Comparison of ENCODE assay signal across 9 mouse cellular contexts in the genomic region with DNA sequence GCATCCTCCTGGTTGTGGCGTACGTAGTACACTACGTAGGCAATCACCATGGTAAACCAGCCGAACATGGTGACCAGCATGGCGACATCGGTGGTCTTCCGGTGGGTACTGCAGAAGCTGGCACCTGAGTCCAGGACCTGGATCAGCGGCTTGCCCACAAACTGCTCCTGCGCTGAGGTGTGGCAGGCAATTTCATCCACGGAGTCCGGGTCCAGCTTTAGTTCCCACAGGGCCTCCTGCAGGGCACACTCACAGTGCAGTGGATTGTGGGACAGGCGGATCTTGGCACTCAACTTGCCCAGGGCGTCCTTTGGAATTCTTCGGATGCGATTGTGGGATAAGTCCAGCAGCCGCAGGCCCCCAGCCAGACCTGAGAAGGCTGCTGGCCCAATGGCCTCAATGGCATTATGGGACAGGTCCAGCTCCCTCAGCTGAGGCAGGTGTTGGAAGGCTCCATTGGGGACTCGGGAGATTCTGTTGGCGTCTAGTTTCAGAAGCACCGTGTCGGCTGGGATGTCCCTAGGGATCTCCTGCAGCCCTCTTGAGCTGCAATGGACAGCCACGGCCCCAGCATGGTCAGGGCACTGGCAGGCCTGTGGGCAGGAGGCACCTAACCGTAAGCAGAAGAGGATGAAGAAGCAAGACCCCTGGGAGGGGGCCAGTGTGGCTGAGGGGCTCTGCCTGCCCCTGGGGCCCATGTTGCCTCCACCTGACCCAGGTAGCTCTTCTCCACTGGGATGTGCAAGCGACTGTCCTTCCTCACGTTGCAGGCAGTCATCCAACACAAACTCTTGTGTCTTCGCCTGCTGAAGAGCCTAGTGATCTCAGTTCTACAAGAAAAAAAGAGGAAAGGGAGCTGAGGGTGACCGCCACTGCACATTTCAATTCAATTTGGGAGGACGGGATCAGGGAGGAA. TPM values are rescaled to one million over a fixed set of nuclear protein-coding genes. Genes with fewer than 3 reads are reported as not detected.
DNase-seq lines count a peak whose midpoint lies in the region; ATAC-seq lines count a peak whose summit lies in the region.
"Had no signal": no experiment of that assay in that cellular context is flagged by ENCODE, and none has a peak within 500 bp of the region (broad histone marks: within the 10 kb centered on the region; RNA-seq: fewer than 3 reads in every experiment).

No protein-coding gene starts in this region.

- no peak for ATAC-seq in kidney, embryonic 14.5 days (ENCODE audit: low FRiP score, low TSS enrichment)
- no peak for ATAC-seq in embryonic facial prominence, embryonic 13.5 days (ENCODE audit: insufficient number of reproducible peaks, insufficient read depth, low FRiP score, low TSS enrichment, low read depth)
- no peak for ATAC-seq in hindbrain, embryonic 14.5 days (ENCODE audit: low FRiP score)
- no peak for ATAC-seq in midbrain, embryonic 15.5 days (replicated peaks)
- no peak for ATAC-seq in granulocyte monocyte progenitor cell, adult 5-6 weeks (replicated peaks; ENCODE audit: poor library complexity, severe bottlenecking)

- H3K27me3 ChIP-seq in kidney, embryonic 14.5 days (ENCODE audit: control insufficient read depth, insufficient read depth, low read length), result 0 out of 2 replicates have a peak, but pooled peaks cover 8% of the 10 kb centered on the region
- peaks cover 10% of the 10 kb centered on the region for H3K27me3 ChIP-seq in embryonic facial prominence, embryonic 13.5 days
- H3K27me3 ChIP-seq in hindbrain, embryonic 14.5 days (ENCODE audit: control insufficient read depth, insufficient read depth, low read length), result no peaks in the 10 kb centered on the region
- no peaks in the 10 kb centered on the region for H3K27me3 ChIP-seq in midbrain, embryonic 15.5 days (replicated peaks)

- H3K4me2 ChIP-seq in kidney, embryonic 14.5 days (replicated peaks; ENCODE audit: low read depth, low read length), result peak overlapping the region; percentile 90; the same call in 1 of the 2 replicates
- H3K4me2 ChIP-seq in embryonic facial prominence, embryonic 13.5 days, result peak overlapping the region; percentile 84
- H3K4me2 ChIP-seq in hindbrain, embryonic 14.5 days (replicated peaks), result peak overlapping the region; percentile 81
- peak overlapping the region; percentile 65 for H3K4me2 ChIP-seq in midbrain, embryonic 15.5 days

- 85% methylated on average over 27 of the region's 27 CpGs for whole genome bisulfite sequencing in kidney, embryonic 14.5 days
- WGBS in embryonic facial prominence, embryonic 13.5 days, result 84% methylated on average over 27 of the region's 27 CpGs
- WGBS in hindbrain, embryonic 14.5 days, result 82% methylated on average over 27 of the region's 27 CpGs
- 84% methylated on average over 27 of the region's 27 CpGs for WGBS in midbrain, embryonic 15.5 days

- H3K36me3 ChIP-seq in kidney, embryonic 14.5 days (ENCODE audit: control insufficient read depth, insufficient read depth, low read length), result no peaks in the 10 kb centered on the region
- H3K36me3 ChIP-seq in embryonic facial prominence, embryonic 13.5 days, result no peaks in the 10 kb centered on the region
- no peaks in the 10 kb centered on the region for H3K36me3 ChIP-seq in hindbrain, embryonic 14.5 days (replicated peaks; ENCODE audit: control insufficient read depth, insufficient read depth)
- no peaks in the 10 kb centered on the region for H3K36me3 ChIP-seq in midbrain, embryonic 15.5 days (replicated peaks)

- H3K4me3 ChIP-seq in kidney, embryonic 14.5 days (ENCODE audit: low read length), result peak overlapping the region; percentile 61
- peak overlapping the region; percentile 69 for H3K4me3 ChIP-seq in embryonic facial prominence, embryonic 13.5 days
- peak overlapping the region; percentile 69 for H3K4me3 ChIP-seq in hindbrain, embryonic 14.5 days (replicated peaks; ENCODE audit: low read length)
- H3K4me3 ChIP-seq in midbrain, embryonic 15.5 days, result peak overlapping the region; percentile 64

- 0 out of 2 replicates have a peak, but pooled peaks cover 5% of the 10 kb centered on the region for H3K4me1 ChIP-seq in kidney, embryonic 14.5 days (ENCODE audit: control insufficient read depth, insufficient read depth, low read length)
- peaks cover 18% of the 10 kb centered on the region for H3K4me1 ChIP-seq in embryonic facial prominence, embryonic 13.5 days
- peaks cover 8% of the 10 kb centered on the region for H3K4me1 ChIP-seq in hindbrain, embryonic 14.5 days (replicated peaks; ENCODE audit: control insufficient read depth, insufficient read depth, low read length)
- peaks cover 18% of the 10 kb centered on the region for H3K4me1 ChIP-seq in midbrain, embryonic 15.5 days

- no peak overlapping the region for H3K9ac ChIP-seq in kidney, embryonic 14.5 days (ENCODE audit: low read depth, low read length)
- peak overlapping the region; percentile 79; the same call in 1 of the 2 replicates for H3K9ac ChIP-seq in embryonic facial prominence, embryonic 13.5 days
- peak overlapping the region; percentile 73 for H3K9ac ChIP-seq in hindbrain, embryonic 14.5 days
- H3K9ac ChIP-seq in midbrain, embryonic 15.5 days, result peak overlapping the region; percentile 69

- DNase-seq in kidney, postnatal 25 days, result no peak
- DNase-seq in hindbrain, embryonic 14.5 days (ENCODE audit: low spot score), result no peak
- no peak for DNase-seq in spleen, adult 12 weeks (ENCODE audit: low spot score)
- no peak for DNase-seq in right cerebral cortex, postnatal 36 days (ENCODE audit: low spot score in 2 of 2)

- no peak overlapping the region for H3K27ac ChIP-seq in kidney, embryonic 14.5 days (ENCODE audit: low read depth, low read length)
- H3K27ac ChIP-seq in embryonic facial prominence, embryonic 13.5 days, result no peak overlapping the region
- no peak overlapping the region for H3K27ac ChIP-seq in hindbrain, embryonic 14.5 days
- H3K27ac ChIP-seq in midbrain, embryonic 15.5 days, result peak overlapping the region; percentile 76; the same call in 1 of the 2 replicates

- no peaks in the 10 kb centered on the region for H3K9me3 ChIP-seq in kidney, embryonic 14.5 days (ENCODE audit: control insufficient read depth, low read length)
- H3K9me3 ChIP-seq in embryonic facial prominence, embryonic 13.5 days, result no peaks in the 10 kb centered on the region
- no peaks in the 10 kb centered on the region for H3K9me3 ChIP-seq in hindbrain, embryonic 14.5 days (ENCODE audit: control insufficient read depth, low read length)
- no peaks in the 10 kb centered on the region for H3K9me3 ChIP-seq in midbrain, embryonic 15.5 days

RNA-seq across cellular contexts. Expression of a gene that starts 1.2 kb away (rescaled TPM):
- 2.2 and 3.3 TPM in 2 replicates for polyA plus RNA-seq in kidney, embryonic 14.5 days (2014; fragmentation: Nextera tagmentation; extraction: Ambion mirVana)
- polyA plus RNA-seq in embryonic facial prominence, embryonic 13.5 days (2015; fragmentation: Nextera tagmentation; extraction: Ambion mirVana), result 4.2 and 5.1 TPM in 2 replicates
- 19.6 and 20.3 TPM in 2 replicates for polyA plus RNA-seq in hindbrain, embryonic 14.5 days (2014; fragmentation: Nextera tagmentation; extraction: Ambion mirVana)
- 24.2 and 24.3 TPM in 2 replicates for polyA plus RNA-seq in midbrain, embryonic 15.5 days (2015; fragmentation: Nextera tagmentation; extraction: Ambion mirVana)
- not detected in 2 replicates for total RNA-seq in granulocyte monocyte progenitor cell, adult 5-6 weeks (2014; fragmentation: Nextera tagmentation)
- not detected in 2 replicates for total RNA-seq in granulocyte monocyte progenitor cell, adult 5-6 weeks (2017)

RNA-seq across cellular contexts. Expression of a gene that starts 39.4 kb away (rescaled TPM):
- polyA plus RNA-seq in kidney, embryonic 14.5 days (2014; fragmentation: Nextera tagmentation; extraction: Ambion mirVana), result not detected in 2 replicates
- not detected in 2 replicates for polyA plus RNA-seq in embryonic facial prominence, embryonic 13.5 days (2015; fragmentation: Nextera tagmentation; extraction: Ambion mirVana)
- not detected in 2 replicates for polyA plus RNA-seq in hindbrain, embryonic 14.5 days (2014; fragmentation: Nextera tagmentation; extraction: Ambion mirVana)
- polyA plus RNA-seq in midbrain, embryonic 15.5 days (2015; fragmentation: Nextera tagmentation; extraction: Ambion mirVana), result not detected in 2 replicates
- total RNA-seq in granulocyte monocyte progenitor cell, adult 5-6 weeks (2014; fragmentation: Nextera tagmentation), result not detected in 2 replicates
- total RNA-seq in granulocyte monocyte progenitor cell, adult 5-6 weeks (2017), result not detected in 2 replicates
- polyA plus RNA-seq: heart, postnatal 0 days had no signal

RNA-seq across cellular contexts. Expression of a gene that starts 48.5 kb away (rescaled TPM):
- polyA plus RNA-seq in kidney, embryonic 14.5 days (2014; fragmentation: Nextera tagmentation; extraction: Ambion mirVana), result not detected in 2 replicates
- polyA plus RNA-seq in embryonic facial prominence, embryonic 13.5 days (2015; fragmentation: Nextera tagmentation; extraction: Ambion mirVana), result not detected in 2 replicates
- polyA plus RNA-seq in hindbrain, embryonic 14.5 days (2014; fragmentation: Nextera tagmentation; extraction: Ambion mirVana), result not detected in 2 replicates
- polyA plus RNA-seq in midbrain, embryonic 15.5 days (2015; fragmentation: Nextera tagmentation; extraction: Ambion mirVana), result not detected in 2 replicates
- not detected in 2 replicates for total RNA-seq in granulocyte monocyte progenitor cell, adult 5-6 weeks (2014; fragmentation: Nextera tagmentation)
- not detected in 2 replicates for total RNA-seq in granulocyte monocyte progenitor cell, adult 5-6 weeks (2017)
- polyA plus RNA-seq: heart, postnatal 0 days had no signal

RNA-seq across cellular contexts. Expression of a gene that starts 54.6 kb away (rescaled TPM):
- not detected in 2 replicates for polyA plus RNA-seq in kidney, embryonic 14.5 days (2014; fragmentation: Nextera tagmentation; extraction: Ambion mirVana)
- polyA plus RNA-seq in embryonic facial prominence, embryonic 13.5 days (2015; fragmentation: Nextera tagmentation; extraction: Ambion mirVana), result not detected in 2 replicates
- polyA plus RNA-seq in hindbrain, embryonic 14.5 days (2014; fragmentation: Nextera tagmentation; extraction: Ambion mirVana), result not detected in 2 replicates
- not detected in 2 replicates for polyA plus RNA-seq in midbrain, embryonic 15.5 days (2015; fragmentation: Nextera tagmentation; extraction: Ambion mirVana)
- not detected in 2 replicates for total RNA-seq in granulocyte monocyte progenitor cell, adult 5-6 weeks (2014; fragmentation: Nextera tagmentation)
- not detected in 2 replicates for total RNA-seq in granulocyte monocyte progenitor cell, adult 5-6 weeks (2017)
- polyA plus RNA-seq: heart, postnatal 0 days had no signal
